Mouse (Mus musculus): ENCODE results near the gene Hoxa6. TPM values are rescaled to one million over a fixed set of nuclear protein-coding genes. Genes with fewer than 3 reads are reported as not detected.

Hoxa6 gene
- total and polyA plus RNA-seq, 3 experiments: not detected

GRCm38 (mm10) chr6:52169499-52170165 lies 38.9 kb downstream of the Hoxa6 start:
- Histone ChIP-seq H3K9ac (ENCODE audit: control insufficient read depth, low read depth, low read length, poor library complexity, severe bottlenecking) (no peak overlapping the region), H3K79me2 (ENCODE audit: control insufficient read depth, insufficient read depth, low read length, poor library complexity) (no peaks in the 10 kb centered on the region), H3K27me3 (ENCODE audit: control insufficient read depth in 1 of 2, insufficient read depth in 2 of 2, low read length in 2 of 2) (no peaks in the 10 kb centered on the region), H3K4me1 (ENCODE audit: control insufficient read depth in 1 of 2, insufficient read depth in 2 of 2, low read length in 2 of 2) (no peaks in the 10 kb centered on the region), H3K4me3 (ENCODE audit: control insufficient read depth in 1 of 2, insufficient read depth in 1 of 2, low read depth in 2 of 2, low read length in 2 of 2) (no peak overlapping the region), H3K9me3 (replicated peaks; ENCODE audit: insufficient read depth, low read length) (no peaks in the 10 kb centered on the region), H3K27ac (ENCODE audit: control insufficient read depth, low read depth, low read length) (no peak overlapping the region), H3K36me3 (ENCODE audit: control insufficient read depth in 1 of 2, insufficient read depth in 2 of 2, low read length in 2 of 2) (no peaks in the 10 kb centered on the region)
- DNase-seq (ENCODE audit: low read depth, low spot score): no peak
- TF ChIP-seq USF2 (IDR thresholded peaks at IDR 0.05; ENCODE audit: borderline replicate concordance in 1 of 2, insufficient read depth in 1 of 2, low read depth in 1 of 2, low read length in 2 of 2) (no peak), TBP (IDR thresholded peaks at IDR 0.05; ENCODE audit: low read depth, low read length) (no peak), ZKSCAN1 (IDR thresholded peaks at IDR 0.05; ENCODE audit: low read depth, low read length) (no peak)

- no peak for TF ChIP-seq MYB (IDR thresholded peaks at IDR 0.05; ENCODE audit: low read depth, low read length)
- no peak for TF ChIP-seq CHD2 (IDR thresholded peaks at IDR 0.05; ENCODE audit: low read length)
- TF ChIP-seq ZNF384 (IDR thresholded peaks at IDR 0.05; ENCODE audit: low read depth, low read length): no peak
- no peak for TF ChIP-seq TAL1 (IDR thresholded peaks at IDR 0.05; ENCODE audit: low read length)
- TF ChIP-seq USF2 (IDR thresholded peaks at IDR 0.05; ENCODE audit: borderline replicate concordance in 1 of 2, insufficient read depth in 1 of 2, low read depth in 1 of 2, low read length in 2 of 2): no peak
- no peak for TF ChIP-seq TBP (IDR thresholded peaks at IDR 0.05; ENCODE audit: low read depth, low read length)
- TF ChIP-seq GATA1 (IDR thresholded peaks at IDR 0.05; ENCODE audit: low read depth, low read length): no peak
- no peak for TF ChIP-seq EP300 (IDR thresholded peaks at IDR 0.05; ENCODE audit: low read depth in 1 of 2, low read length in 2 of 2)
- no peak for TF ChIP-seq POLR2A (IDR thresholded peaks at IDR 0.05; ENCODE audit: control insufficient read depth in 1 of 2, insufficient read depth in 1 of 2, low read depth in 1 of 2, low read length in 2 of 2, poor library complexity in 1 of 2)
- TF ChIP-seq NRF1 (IDR thresholded peaks at IDR 0.05; ENCODE audit: insufficient read depth, low read depth, low read length, poor library complexity, severe bottlenecking): no peak
- TF ChIP-seq RAD21 (IDR thresholded peaks at IDR 0.05; ENCODE audit: low read depth, low read length): no peak
- no peak for TF ChIP-seq USF1 (IDR thresholded peaks at IDR 0.05; ENCODE audit: low read depth, low read length)
- no peak overlapping the region for H3K4me3 ChIP-seq (ENCODE audit: control insufficient read depth in 1 of 2, insufficient read depth in 1 of 2, low read depth in 2 of 2, low read length in 2 of 2)
- no peaks in the 10 kb centered on the region for H3K9me3 ChIP-seq (replicated peaks; ENCODE audit: insufficient read depth, low read length)
- H3K79me2 ChIP-seq (ENCODE audit: control insufficient read depth, insufficient read depth, low read length, poor library complexity): no peaks in the 10 kb centered on the region
- H3K4me1 ChIP-seq (ENCODE audit: control insufficient read depth in 1 of 2, insufficient read depth in 2 of 2, low read length in 2 of 2): no peaks in the 10 kb centered on the region
- no peak for DNase-seq (ENCODE audit: low read depth, low spot score)
- no peak overlapping the region for H3K9ac ChIP-seq (ENCODE audit: control insufficient read depth, low read depth, low read length, poor library complexity, severe bottlenecking)
- H3K27me3 ChIP-seq (ENCODE audit: control insufficient read depth in 1 of 2, insufficient read depth in 2 of 2, low read length in 2 of 2): no peaks in the 10 kb centered on the region
- no peak overlapping the region for H3K27ac ChIP-seq (ENCODE audit: control insufficient read depth, low read depth, low read length)
- H3K36me3 ChIP-seq (ENCODE audit: control insufficient read depth in 1 of 2, insufficient read depth in 2 of 2, low read length in 2 of 2): no peaks in the 10 kb centered on the region
Measured at GRCm38 (mm10) chr6:52168191-52169055, 40.1 kb downstream of the Hoxa6 start.

Measured in MEL (cell line).